Mouse (Mus musculus) kidney, postnatal 25 days (tissue): ENCODE data around the gene Ap1g2.
A peak's percentile ranks its signal among the peaks of the same experiment; 100 is the strongest.

Experiments used
- DNase-seq, 2 experiments: peaks; one replicate each; pipeline ENCODE4 v3.0.0; 2021; ENCODE audit warnings: mixed read lengths in 2 of 2

Ap1g2 gene

GRCm38 (mm10) chr14:55085324-55086008 lies 20.9 kb downstream of the Ap1g2 start:
- peak; percentile 84 to 90 for DNase-seq

- peak in 1 of 2 experiments; percentile 45 for DNase-seq
Observed at GRCm38 (mm10) chr14:55083481-55083880, 22.9 kb downstream of the Ap1g2 start.

GRCm38 (mm10) chr14:55081105-55081504 lies 25.3 kb downstream of the Ap1g2 start:
- DNase-seq, result no peak

DNA sequence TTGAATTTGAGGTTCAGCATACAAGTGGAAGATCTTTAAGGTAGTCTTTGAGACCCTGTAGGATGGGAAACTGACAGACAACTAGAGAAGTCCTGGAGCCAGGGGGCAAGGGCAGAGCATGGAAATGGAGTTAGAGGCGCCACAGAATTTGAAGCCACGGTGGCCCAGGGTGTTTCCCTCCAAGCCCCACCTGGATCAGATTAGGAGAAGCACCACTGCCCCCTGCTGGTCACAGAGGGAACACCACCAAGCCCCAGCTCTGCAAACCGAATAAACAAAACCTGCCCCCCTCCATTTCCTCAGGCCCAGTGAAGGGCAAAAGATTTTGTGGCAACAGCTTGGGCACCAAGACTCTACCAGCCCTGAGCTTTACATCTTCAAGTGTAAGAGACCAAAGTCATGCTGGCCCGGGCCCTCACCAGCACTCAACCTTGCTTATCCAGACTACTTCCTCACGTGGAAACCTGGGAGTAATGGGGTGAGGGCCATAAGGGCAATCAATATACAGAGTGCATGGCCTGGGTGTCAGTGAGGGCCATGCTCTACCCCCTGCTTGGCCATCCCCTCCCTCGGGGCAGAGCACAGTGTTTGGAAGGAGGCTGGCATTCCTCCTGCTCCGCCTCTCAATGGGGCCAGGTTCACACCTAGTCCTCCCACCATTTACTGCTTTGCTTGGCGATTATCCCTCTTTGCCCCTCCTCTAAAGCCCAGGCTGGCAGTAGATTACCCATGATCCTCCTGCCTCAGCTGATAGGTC lies 27.0 kb downstream of the Ap1g2 start:
- peak; percentile 70 to 82 for DNase-seq

GRCm38 (mm10) chr14:55078366-55078989 lies 27.9 kb downstream of the Ap1g2 start:
- no peak for DNase-seq

DNA sequence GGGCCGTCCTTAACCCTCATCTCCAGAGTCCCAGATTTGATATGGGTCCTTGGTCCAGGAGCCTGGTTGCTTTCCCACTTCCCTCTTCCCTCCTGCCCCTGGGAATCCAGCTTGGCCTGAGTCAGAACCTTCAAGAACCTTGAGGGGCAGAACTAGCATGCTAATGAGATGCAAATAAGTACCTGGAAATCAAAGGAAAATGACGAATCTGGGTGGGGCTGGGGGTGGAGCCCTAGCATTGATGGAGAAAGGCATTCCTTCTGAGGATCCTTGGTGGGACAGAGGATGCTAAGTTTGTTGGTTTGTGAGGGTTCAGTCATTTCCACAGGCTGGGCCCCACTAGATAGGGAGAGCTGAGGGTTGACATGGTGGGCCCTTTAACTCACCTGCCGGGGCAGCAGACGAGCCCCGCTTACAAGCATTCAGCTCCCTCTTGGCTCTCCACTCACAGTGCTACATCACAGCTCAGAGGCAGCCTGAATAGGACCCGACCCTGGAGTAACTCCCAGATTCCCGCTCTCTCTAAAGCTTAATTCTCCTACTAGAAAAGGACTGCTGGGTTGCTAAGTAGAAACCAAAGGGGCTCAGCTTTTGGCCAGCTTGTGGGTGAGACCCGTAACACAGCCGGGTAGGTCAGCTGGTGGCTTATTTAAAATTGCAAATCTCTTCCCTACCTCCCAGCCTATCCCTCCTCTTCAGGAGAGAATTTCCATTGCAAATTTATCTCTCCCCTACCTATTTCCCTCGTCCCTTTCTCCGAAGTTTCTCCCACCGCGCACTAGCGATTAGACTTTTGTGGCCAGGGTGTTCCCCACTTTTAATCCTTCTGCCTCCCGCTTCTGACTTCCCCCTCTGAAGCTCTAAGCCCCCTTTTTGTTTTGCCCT lies 28.7 kb downstream of the Ap1g2 start:
- no peak for DNase-seq

GRCm38 (mm10) chr14:55076956-55077355 lies 29.4 kb downstream of the Ap1g2 start:
- no peak for DNase-seq

DNA sequence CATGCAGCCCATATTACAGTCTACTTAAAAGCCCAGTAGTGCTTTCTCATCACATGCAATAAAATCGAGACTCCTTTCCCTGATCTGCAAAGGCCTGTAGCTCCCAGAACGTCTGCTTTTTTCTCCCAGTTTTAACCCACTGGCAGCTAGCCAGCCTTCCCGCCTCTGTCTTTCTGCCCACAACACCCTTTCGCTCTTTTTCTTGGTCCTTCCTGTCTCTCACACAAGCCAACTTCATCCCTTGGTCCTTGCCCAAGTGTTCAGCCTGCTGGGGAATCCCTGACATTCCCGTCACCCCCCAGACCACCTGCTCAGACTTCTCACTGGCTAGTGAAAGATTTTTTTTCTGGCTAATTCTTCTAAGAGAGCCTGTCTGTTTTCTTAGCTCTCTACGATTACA lies 30.2 kb downstream of the Ap1g2 start:
- peak in 1 of 2 experiments; percentile 20 for DNase-seq

GRCm38 (mm10) chr14:55074416-55074815 lies 32.0 kb downstream of the Ap1g2 start:
- no peak for DNase-seq

GRCm38 (mm10) chr14:55071756-55072155 lies 34.6 kb downstream of the Ap1g2 start:
- no peak for DNase-seq

DNA sequence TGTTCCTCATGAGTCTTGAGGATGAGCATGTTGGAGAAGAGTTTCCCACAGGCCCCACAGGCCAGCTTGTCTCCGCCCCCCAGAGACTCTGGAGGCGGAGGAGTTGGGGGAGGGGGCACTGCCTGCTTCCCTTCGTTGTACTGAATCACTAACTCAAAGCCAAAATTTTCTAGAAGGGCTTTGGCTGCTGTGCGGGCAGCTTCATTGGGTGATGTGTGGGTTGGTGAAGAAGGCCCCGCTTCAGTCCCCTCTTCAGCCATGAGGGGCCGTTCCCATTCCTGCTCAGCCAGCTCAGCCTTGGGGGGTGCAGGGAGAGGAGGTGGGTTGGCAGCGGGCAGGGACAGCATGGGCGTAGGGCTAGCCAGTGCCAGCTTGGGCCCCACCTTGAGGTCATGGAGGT lies 40.4 kb downstream of the Ap1g2 start:
- no peak for DNase-seq

GRCm38 (mm10) chr14:55065391-55065790 lies 41.0 kb downstream of the Ap1g2 start:
- peak in 1 of 2 experiments; percentile 36 for DNase-seq

GRCm38 (mm10) chr14:55064481-55065370 lies 41.7 kb downstream of the Ap1g2 start:
- DNase-seq, result peak in 1 of 2 experiments; percentile 33

DNA sequence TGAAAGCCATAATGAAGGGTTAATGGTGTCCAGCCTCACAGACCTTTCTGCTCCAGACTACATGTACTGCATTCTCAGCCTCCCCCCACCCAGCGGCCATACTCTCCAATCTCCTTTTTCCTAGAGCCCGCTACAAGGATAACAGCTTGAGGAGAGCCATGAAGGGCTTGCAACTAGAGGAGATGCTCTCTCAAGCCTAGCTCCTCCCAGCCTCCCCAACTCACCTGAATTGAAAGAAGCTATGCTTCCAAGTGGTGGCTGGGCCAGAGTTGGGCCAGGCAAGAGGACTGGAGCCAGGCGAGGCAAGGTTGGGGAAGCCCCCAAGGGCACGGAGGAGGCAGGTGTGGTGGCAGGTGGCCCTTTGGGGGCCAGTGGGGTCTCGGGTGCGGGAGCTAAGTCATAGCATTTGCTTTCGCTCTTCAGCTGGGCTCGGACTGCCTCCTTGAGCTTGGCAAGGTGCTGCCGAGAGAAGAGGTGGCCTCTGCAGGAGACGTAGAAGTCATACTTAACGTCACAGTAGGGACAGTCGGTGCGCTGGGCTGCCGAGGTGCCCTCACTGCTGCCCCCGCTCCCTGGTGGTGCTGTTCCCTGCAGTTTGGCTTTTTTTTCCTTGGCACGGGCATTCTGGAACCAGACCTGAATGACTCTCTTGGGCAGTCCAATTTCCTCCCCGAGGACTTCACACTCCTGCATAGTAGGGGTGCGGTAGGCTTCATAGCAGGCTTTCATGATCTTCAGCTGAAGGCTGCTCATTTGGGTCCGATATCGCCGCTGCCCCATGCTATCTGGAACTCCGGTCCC lies 42.6 kb downstream of the Ap1g2 start:
- DNase-seq, result no peak

DNA sequence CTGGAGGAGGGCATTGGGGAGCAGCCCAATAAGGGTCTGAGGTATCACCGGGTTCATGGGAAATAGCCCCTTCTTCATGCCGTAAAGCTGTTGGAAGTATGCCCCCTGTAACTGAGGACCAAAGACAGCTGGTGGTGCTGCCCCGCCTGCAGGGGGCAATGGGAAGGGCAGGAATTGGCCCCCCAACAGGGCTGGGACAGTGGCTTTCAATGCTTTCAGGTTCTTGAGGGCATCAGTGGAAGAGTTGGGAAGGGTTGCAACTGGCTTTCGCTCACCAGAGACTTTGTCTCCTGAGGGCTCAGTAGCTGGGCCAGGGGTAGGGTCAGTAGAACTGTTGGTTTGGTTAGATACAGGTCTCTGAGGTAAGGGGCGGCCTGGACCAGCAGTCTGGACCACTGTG lies 43.3 kb downstream of the Ap1g2 start:
- no peak for DNase-seq

DNA sequence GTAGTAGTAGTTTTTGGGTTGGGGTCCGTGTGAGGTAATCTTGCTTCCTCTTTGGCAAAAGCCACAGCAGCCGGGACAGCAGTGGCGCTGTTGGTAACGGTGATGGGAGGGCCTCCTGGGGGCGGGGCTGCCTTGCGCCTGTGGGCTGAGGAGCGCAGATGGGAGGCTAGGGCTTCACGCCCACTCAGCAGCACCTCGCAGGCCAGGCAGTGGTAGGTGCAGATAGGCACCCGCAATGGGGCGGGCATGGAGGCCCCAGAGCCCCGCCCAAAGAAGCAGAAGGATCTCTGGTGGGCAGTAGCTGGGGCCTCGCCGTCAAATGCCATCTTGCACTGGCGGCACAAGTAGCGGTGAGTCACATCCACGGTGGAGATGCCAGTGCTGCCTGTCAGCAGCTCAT lies 43.8 kb downstream of the Ap1g2 start:
- DNase-seq, result peak in 1 of 2 experiments; percentile 32

- DNase-seq, result no peak
Observed at GRCm38 (mm10) chr14:55061845-55062244, 44.5 kb downstream of the Ap1g2 start.

DNA sequence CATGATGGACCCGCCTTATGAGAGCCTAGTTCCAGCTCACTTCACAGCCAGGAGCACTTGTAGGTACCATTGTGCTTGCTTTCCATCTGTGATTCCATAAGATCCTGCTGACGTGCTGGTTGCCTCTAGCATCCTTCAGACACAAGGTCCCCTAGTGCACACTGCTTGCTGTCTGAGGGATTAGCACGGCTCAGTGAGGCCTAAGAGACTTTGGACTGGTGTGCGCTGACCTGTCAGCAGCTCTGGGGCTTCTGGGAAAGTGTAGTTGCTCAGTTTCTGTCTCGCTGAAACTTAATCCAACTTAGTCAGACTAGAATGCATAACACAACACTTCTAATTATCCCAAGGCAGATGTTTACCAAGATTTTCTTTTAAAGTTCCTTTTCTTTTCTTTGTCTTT lies 46.5 kb downstream of the Ap1g2 start:
- DNase-seq, result peak; percentile 52 to 76

GRCm38 (mm10) chr14:55059009-55059408 lies 47.4 kb downstream of the Ap1g2 start:
- no peak for DNase-seq

DNA sequence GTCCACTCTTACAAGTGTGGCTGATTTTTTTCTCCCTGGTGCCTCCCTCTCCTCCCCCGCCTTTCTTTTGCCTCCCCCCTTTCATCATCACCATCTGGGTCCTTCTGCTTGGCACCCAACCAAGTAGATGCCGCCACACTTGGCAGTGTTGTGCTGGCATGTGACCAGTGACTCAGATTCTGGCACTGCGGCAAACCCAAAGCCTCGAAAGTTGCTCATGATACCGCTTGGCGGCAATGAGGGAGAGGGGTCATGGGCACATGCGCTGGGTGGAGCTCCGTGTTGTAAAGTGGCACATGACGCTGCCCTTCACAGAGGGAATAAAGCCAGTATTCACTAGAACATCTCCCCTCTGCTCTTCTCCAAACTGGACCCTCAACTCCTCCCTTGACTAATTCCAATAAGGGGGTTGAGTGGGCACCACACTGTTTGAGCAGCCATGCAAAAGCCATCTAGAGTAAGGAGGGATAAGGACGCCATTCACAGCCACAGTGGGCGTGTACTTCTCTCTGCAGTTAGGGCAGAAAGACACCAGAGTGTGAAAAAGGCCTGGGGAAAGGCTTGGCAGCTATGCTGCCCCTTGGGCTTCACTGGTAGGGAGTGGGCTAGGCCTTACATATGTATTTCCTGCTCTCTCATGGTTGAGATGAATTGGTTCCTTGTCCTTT lies 51.1 kb downstream of the Ap1g2 start:
- peak; percentile 43 to 54 for DNase-seq
